Mouse (Mus musculus) olfactory bulb, adult 2 months (tissue): Measurements from ENCODE around the gene Dis3l2.

Experiments used
- CTCF ChIP-seq: fragments of 200-500 bp; IDR thresholded peaks from 2 replicates; pipeline ENCODE4 v1.5.1; 2012; ENCODE audit warnings: low read depth, mild to moderate bottlenecking, low read length, moderate library complexity; ENCODE audit not compliant: insufficient read depth
- POLR2A ChIP-seq: fragments of 200-500 bp; IDR thresholded peaks from 2 replicates; pipeline ENCODE4 v1.6.1; 2012; ENCODE audit warnings: mild to moderate bottlenecking, low read depth, low read length, moderate library complexity; ENCODE audit not compliant: insufficient read depth

DNA sequence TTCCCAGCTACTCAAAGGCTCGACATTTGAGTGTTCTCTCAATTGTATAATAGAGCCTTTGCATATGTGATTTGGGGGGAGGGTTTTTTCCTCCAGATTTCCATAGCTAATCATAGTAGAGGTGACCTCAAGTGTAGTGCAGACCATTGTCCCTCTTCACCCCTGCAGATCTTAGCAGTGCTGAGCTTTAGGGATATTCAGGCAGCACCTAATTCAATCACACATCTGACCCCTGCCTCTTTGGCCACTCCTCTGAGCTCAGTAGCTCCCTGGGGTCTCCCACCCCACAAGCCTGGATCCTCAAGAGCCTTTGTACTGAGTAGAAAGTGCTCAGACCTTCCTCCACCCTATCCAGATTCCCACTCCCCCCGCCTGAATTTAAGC, 299.6 kb downstream of the Dis3l2 start:
- TF ChIP-seq CTCF (no peak), POLR2A (no peak)
